Mouse (Mus musculus): ENCODE results near the gene Dao.
A peak's percentile ranks its signal among the peaks of the same experiment; 100 is the strongest.

Gene Dao

GRCm38 (mm10) chr5:114003542-114003941, at the start of gene Dao:
Gene Dao, plus strand, starts transcription at chr5:114003703.
- DNase-seq (ENCODE audit: low spot score in 2 of 2) = no peak

DNA sequence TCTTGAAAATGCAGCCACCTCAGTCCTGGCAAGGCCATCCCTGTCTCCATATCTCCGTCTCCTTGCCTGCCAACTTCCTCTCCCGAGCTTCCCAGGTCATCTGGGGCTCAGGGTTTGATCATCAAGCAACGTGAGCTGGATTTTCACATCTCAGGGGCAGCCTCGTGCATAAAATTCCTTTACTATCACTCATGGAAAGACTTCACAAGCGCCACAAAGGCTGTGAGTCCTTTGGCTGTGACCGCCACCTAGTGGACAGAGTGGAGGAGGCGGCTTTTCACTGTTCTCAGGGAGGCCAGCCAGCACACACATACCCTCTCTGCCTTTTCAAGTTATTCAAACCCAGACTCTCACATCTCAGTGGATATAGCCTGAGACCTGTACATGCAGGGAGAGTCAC, 49.1 kb upstream of the Dao start:
- peak; percentile 72 to 82 for DNase-seq (ENCODE audit: low spot score in 2 of 2)

DNA sequence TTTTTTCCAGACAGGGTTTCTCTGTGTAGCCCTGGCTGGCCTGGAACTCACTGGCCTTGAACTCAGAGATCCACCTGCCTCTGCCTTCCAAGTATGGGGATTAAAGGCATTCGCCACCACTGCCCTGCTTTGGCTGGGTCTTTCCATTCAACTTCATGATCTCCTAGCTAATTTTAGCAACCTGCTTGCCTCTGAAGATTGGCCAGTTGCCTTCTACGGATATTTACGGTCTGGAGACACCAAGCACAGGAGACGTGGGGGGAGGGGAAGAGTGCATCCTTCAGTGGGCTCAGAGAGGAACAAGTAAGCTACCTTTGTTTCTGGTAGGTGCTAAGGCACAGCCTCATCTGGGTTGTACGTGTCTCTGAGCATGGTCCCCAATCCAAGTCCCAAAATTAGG, 48.2 kb upstream of the Dao start:
- no peak for DNase-seq (ENCODE audit: low spot score in 2 of 2)

- no peak for DNase-seq (ENCODE audit: low spot score in 2 of 2)
Measured at GRCm38 (mm10) chr5:113955691-113956090, 47.8 kb upstream of the Dao start.

GRCm38 (mm10) chr5:113956510-113956909, 47.0 kb upstream of the Dao start:
- DNase-seq (ENCODE audit: low spot score in 2 of 2) = peak; percentile 58 to 71

- DNase-seq (ENCODE audit: low spot score in 2 of 2) = no peak
Measured at GRCm38 (mm10) chr5:113959039-113959438, 44.5 kb upstream of the Dao start.

- no peak for DNase-seq (ENCODE audit: low spot score in 2 of 2)
Measured at GRCm38 (mm10) chr5:113960416-113960815, 43.1 kb upstream of the Dao start.

- DNase-seq (ENCODE audit: low spot score in 2 of 2) = no peak
Measured at GRCm38 (mm10) chr5:113961776-113962175, 41.7 kb upstream of the Dao start.

DNA sequence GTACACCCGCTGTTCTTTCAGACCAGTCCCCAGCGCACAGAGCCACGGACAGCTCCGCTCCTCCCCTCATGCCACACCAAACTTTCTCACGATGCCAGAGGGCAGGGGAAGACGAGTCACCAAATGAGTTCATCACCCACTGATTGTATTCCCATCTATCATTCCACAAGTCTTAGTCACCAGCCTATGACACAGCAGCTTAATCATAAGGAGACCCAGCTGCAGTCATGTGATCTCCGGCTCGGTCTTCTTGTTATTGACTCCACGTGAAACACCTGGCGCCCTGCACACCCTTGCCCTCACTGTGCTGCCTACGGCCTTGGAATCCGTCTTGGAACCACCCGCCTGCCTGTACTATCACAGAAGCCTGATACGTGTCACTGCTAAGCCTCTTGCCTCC, 38.5 kb upstream of the Dao start:
- no peak for DNase-seq (ENCODE audit: low spot score in 2 of 2)

DNA sequence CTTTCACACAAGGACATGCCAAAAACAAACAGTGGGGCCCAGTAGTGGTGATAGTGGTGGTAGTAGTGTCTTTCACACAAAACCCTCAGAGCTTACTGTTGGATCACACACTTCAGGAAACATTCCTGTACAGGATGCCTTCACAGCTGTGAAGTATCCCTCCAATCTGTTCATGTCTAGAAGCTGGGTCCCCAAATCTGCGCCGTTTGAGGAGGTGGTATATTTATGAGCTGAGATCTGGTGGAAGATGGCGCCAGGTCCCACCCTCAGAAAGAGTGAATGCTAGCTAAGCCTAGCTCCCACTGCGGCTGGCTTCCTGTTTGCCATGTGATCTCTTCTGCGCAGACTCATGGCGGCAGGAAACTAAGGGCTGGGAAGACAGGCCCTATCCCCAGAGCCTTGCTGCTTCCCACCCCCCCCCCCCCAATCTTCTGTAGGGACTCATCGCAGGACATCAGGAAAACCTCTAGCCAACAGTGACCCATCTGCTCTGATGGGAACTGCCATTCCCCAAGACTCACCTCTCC, 37.8 kb upstream of the Dao start:
- DNase-seq (ENCODE audit: low spot score in 2 of 2) = no peak

- DNase-seq (ENCODE audit: low spot score in 2 of 2) = no peak
Measured at GRCm38 (mm10) chr5:113966452-113967150, 36.9 kb upstream of the Dao start.

GRCm38 (mm10) chr5:113968371-113968770, 35.1 kb upstream of the Dao start:
- no peak for DNase-seq (ENCODE audit: low spot score in 2 of 2)

DNA sequence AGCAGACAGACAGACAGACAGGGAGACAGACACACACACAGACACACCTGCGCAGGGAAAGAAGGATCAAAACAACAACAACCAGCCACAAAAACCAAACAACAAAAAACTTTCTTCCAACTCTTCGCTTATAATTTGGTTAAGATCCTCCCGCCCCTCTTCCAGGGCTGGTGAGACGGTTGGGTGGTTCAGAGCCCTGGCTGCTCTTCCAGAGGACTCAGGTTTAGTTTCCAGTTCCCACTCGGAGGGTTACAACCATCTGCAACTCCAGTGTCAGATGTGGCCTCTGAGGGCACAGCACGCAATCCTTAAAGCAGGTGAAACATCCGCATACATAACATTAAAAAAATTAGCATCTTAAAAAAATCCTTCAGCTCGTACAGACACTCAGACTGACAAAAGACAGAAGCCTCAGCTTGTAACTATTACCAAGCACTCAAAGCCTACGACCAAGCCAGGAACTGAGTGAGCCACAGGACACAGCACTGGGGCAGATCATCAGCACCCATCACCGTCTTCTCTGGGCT, 32.0 kb upstream of the Dao start:
- no peak for DNase-seq (ENCODE audit: low spot score in 2 of 2)

GRCm38 (mm10) chr5:113972589-113973515, 30.7 kb upstream of the Dao start:
- no peak for DNase-seq (ENCODE audit: low spot score in 2 of 2)

DNA sequence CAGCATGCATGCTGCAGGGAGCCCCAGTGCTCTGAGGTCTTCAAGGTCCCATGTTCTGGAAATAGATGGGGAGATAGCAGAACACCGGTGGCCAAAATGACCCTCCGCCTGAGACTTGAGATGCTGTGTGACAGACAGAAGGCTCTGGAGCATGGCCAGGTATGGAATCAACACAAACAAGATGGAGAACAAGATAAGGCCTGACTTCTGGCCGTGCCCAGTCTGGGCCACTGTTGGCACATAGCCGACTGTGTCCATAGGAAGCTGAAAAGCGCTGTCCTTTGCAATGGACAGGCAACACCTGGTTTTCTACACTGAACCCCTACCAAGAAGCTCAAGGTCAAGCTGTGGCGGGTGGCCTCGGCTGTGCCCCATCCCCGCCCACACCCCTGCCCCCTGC, 29.7 kb upstream of the Dao start:
- no peak for DNase-seq (ENCODE audit: low spot score in 2 of 2)

- no peak for DNase-seq (ENCODE audit: low spot score in 2 of 2)
Measured at GRCm38 (mm10) chr5:113974576-113974975, 28.9 kb upstream of the Dao start.

GRCm38 (mm10) chr5:113975538-113976215, 27.8 kb upstream of the Dao start:
- no peak for DNase-seq (ENCODE audit: low spot score in 2 of 2)

GRCm38 (mm10) chr5:113976597-113976996, 26.9 kb upstream of the Dao start:
- no peak for DNase-seq (ENCODE audit: low spot score in 2 of 2)

DNA sequence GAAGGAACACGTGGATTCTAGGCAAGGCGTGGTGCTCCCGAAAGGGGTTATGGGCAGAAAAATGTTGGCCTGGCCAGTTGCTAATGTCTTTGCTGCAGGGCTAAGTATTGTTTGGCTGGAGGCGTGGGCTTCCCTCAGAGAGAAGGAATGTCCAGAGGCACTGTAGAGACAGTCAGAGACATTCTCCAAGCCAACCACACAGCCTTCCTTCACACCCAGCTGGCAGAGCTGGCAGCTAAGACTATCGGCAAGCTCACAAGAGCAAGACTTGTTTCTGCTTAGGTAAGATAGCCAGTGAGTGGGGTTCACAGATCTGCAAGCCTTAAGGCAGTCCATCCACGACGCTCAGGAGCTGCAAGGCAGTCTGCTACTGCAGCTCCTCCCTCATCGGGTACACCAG, 26.2 kb upstream of the Dao start:
- DNase-seq (ENCODE audit: low spot score in 2 of 2) = no peak

DNA sequence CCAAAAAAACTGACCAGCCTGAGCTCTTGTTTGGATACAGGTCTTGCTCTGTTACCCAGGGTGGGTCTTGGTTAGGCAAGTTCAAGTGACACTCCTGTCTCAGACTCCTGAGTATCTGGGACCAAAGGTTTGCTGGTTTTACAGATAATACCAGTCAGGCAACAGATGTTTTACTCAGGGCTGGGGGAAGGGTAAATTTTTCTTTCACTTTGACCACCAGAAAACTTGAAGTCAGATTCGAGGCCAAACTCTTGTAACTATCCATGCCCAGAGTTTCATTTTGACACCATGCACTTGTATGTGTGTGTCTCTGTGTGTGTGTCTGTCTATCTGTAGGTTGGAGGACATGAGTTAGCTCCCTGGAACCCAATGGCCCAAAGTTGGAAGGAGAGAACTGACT, 23.0 kb upstream of the Dao start:
- DNase-seq (ENCODE audit: low spot score in 2 of 2) = no peak

DNA sequence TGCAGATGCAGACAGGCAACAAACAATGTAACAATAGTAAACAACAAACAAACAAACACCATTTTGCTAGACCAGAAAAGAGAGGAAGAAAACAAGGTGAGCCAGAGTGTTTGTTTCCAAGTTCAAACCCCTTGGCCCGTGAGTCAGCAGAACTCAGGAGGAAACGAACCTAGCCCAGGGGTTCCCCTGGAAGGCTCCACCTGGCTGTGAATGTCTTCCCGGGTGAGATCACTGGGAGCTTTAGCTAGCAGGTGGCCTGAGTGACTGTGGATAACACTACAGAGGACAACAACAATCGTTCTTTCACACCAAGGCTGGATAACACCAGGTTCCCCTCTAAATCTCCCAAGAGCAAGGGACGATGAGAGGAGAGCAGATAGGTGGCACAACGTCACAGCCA, 22.3 kb upstream of the Dao start:
- no peak for DNase-seq (ENCODE audit: low spot score in 2 of 2)

DNA sequence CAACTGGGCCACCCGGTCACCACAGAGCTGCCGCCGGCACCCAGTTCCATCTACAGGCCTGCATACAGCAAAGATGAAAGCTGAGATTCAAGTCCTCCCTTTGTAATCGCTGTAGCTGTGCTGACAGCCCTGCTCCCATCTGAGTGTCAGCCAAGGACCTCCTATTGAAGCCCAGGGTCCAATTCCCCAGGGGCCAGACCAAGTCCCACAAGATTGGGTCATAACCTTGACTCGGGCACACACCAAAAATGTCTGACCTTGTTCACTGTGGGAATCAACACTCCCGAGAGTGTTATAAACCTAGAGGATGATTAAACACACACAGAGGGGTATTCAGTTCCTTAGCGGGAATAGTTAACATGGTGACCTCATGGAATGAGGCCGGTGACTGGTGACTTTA, 21.7 kb upstream of the Dao start:
- no peak for DNase-seq (ENCODE audit: low spot score in 2 of 2)

All from frontal cortex, postnatal 25 days (tissue).